Mouse (Mus musculus) kidney, adult 2 months (tissue): ENCODE measurements around the gene Erc2.

ENCODE experiments used
- CTCF ChIP-seq: fragments of 200-500 bp; conservative IDR thresholded peaks from 2 replicates; pipeline ENCODE4 v1.5.1; 2011; ENCODE audit warnings: low read depth, mild to moderate bottlenecking, control low read depth, low read length, moderate library complexity, mixed read lengths; ENCODE audit not compliant: insufficient read depth, insufficient read length
- POLR2A ChIP-seq: fragments of 200-500 bp; IDR thresholded peaks from one replicate; pipeline ENCODE4 v1.6.1; 2011; ENCODE audit warnings: low read depth, low read length, control low read depth

GRCm38 (mm10) chr14:27781221-27781620 is 159.0 kb downstream of the Erc2 start:
- TF ChIP-seq POLR2A, result no peak
- no peak for TF ChIP-seq CTCF
